Mouse (Mus musculus) lung, embryonic 14.5 days (tissue): ENCODE results near the gene Ube2e2. TPM values are rescaled to one million over a fixed set of nuclear protein-coding genes. Genes with fewer than 3 reads are reported as not detected.

Experiments used
- ATAC-seq: fragments of 200-750 bp; cut with Nextera tagmentation; 2 replicates; pipeline ENCODE4 v1.8.0; 2017; ENCODE audit warnings: mild to moderate bottlenecking, moderate TSS enrichment, moderate library complexity; ENCODE audit not compliant: insufficient read depth
- DNase-seq: peaks from one replicate; pipeline ENCODE4 v3.0.0-alpha.2; 2015
- H3K27ac ChIP-seq: fragments of 300-500 bp; sonication (generic); 2 replicates; pipeline ENCODE4 v1.5.1; 2014; ENCODE audit warnings: low read depth, mild to moderate bottlenecking, moderate library complexity
- H3K27me3 ChIP-seq: fragments of 300-500 bp; sonication (generic); 2 replicates; pipeline ENCODE4 v1.6.1; 2014; ENCODE audit warnings: low read length, control low read depth; ENCODE audit not compliant: insufficient read depth
- H3K36me3 ChIP-seq: fragments of 300-500 bp; sonication (generic); 2 replicates; pipeline ENCODE4 v1.6.1; 2014; ENCODE audit warnings: control low read depth; ENCODE audit not compliant: insufficient read depth
- H3K4me1 ChIP-seq: fragments of 300-500 bp; sonication (generic); 2 replicates; pipeline ENCODE4 v1.6.1; 2014; ENCODE audit warnings: antibody characterized with exemption, control low read depth; ENCODE audit not compliant: insufficient read depth
- H3K4me2 ChIP-seq: fragments of 300-500 bp; sonication (generic); 2 replicates; pipeline ENCODE4 v1.6.1; 2014; ENCODE audit warnings: mild to moderate bottlenecking
- H3K4me3 ChIP-seq: fragments of 300-500 bp; sonication (generic); 2 replicates; pipeline ENCODE4 v1.5.1; 2014; ENCODE audit warnings: low read depth, low read length
- H3K9ac ChIP-seq: fragments of 300-500 bp; sonication (generic); 2 replicates; pipeline ENCODE4 v1.6.1; 2014
- H3K9me3 ChIP-seq: fragments of 300-500 bp; sonication (generic); 2 replicates; pipeline ENCODE4 v1.6.1; 2016; ENCODE audit warnings: low read depth, low read length, control low read depth
- CTCF ChIP-seq: IDR thresholded peaks from 2 replicates; pipeline ENCODE4 v1.5.1; 2016; ENCODE audit warnings: antibody characterized with exemption, low read depth
- WGBS: fragments of 180-500 bp; shearing (Covaris S2); extraction: QIAGEN DNeasy Blood & Tissue Kit; methylation state at CpG from one replicate; pipeline ENCODE4 v1.1.7; 2014; 5-methylcytosine and 5-hydroxymethylcytosine counted together
- polyA plus RNA-seq: library from polyadenylated mRNA; unstranded; fragments of >200 nt; fragmentation: Nextera tagmentation; extraction: Ambion mirVana; gene quantifications from 2 replicates; pipeline ENCODE4 v1.2.1, GENCODE M21; 2014

The Ube2e2 gene
- polyA plus RNA-seq, 1 experiment from 2014 or later: 75.0 TPM

DNA sequence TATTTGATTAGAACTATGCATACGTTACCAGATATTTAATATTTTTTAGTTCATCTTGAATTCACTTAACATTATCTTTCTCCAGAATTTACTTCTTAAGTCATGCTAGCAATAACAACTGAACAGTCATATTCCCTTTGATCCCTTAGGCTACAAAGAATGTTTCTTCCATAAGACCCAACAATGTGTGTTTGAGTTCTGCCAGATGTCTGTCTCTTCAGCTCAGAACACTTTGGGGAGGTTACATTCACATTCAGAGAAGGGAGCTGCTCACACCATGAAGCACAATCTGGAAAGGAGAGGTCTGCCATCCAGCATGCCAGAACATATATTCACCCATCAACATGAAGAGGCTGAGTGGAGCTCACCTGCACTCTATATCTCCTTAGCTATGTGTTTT is 65.4 kb downstream of the Ube2e2 start:
- Histone ChIP-seq H3K9me3 (no peaks in the 10 kb centered on the region), H3K9ac (no peak overlapping the region), H3K4me2 (no peak overlapping the region), H3K4me3 (no peak overlapping the region), H3K36me3 (no peaks in the 10 kb centered on the region), H3K4me1 (no peaks in the 10 kb centered on the region), H3K27ac (no peak overlapping the region), H3K27me3 (no peaks in the 10 kb centered on the region)
- no peak for TF ChIP-seq CTCF
- DNase-seq: peak; percentile 71
- WGBS: 51% methylated on average over 1 of the region's 1 CpGs
- peak; percentile 62 for ATAC-seq

DNA sequence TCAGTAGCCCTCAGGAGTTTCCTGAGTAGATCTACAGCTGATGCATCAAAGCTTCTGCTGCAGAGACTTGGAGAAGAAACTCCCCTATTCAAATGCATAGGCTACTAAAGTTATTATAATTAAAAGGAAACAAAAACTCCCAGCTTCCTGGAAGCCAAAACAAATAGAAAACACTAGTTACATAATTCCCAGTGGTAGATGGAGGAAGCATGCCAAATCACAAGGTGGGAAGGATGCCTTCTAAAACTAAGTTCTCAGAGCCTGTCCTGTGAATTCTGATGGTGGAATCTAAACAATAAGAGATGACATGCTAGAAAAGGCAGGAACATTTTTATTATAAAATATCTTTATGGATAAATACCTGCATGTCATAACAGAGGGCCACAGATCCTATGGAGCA is 67.3 kb downstream of the Ube2e2 start:
- no peak for DNase-seq
- no peaks in the 10 kb centered on the region for H3K4me1 ChIP-seq
- H3K9ac ChIP-seq: no peak overlapping the region
- H3K36me3 ChIP-seq: no peaks in the 10 kb centered on the region
- no peaks in the 10 kb centered on the region for H3K9me3 ChIP-seq
- TF ChIP-seq CTCF: no peak
- no peak overlapping the region for H3K4me3 ChIP-seq
- no peak overlapping the region for H3K4me2 ChIP-seq
- no peak overlapping the region for H3K27ac ChIP-seq
- ATAC-seq: no peak
- H3K27me3 ChIP-seq: no peaks in the 10 kb centered on the region

DNA sequence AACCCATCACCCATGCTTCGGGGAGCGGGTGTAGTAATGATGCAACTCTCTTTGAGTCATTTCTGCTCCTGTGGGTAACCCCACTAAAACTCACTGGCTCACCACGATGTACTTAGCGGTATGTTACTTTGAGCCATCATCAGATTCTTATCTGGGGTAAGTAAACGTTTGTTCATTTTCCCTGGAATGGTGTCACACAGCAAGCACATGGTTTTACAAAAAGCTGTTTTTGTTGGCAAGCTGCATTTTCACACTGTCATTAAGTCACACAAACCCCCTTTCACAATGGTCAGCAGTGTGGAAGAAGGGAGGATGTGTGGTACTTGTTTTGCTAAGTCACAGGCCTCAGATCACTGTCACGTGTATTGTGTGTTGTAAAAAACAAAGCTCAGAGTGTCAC is 73.4 kb downstream of the Ube2e2 start:
- ATAC-seq: 0 out of 2 replicates have a peak, but pooled peaks have one; percentile 41

DNA sequence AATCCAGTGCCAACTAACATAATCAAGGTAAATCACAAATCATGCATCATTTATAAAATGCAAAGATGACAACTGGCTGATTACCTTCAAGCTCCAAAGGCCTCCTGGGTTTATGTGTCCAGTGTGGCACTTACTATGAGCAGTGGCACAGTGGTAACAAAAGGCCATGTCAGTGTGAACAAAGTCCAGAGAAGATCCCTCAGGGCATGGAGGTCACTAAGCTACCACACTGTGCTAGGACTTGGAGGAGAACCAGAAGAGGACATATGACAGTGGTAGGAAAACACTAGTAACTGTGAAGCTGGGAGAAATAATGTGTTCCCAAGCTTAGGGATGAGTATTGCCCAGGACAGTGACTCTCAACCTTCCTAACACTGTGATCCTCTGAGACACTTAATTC is 97.2 kb downstream of the Ube2e2 start:
- Histone ChIP-seq H3K9me3 (no peaks in the 10 kb centered on the region), H3K36me3 (no peaks in the 10 kb centered on the region), H3K4me3 (no peak overlapping the region), H3K27ac (no peak overlapping the region), H3K9ac (no peak overlapping the region), H3K4me1 (no peaks in the 10 kb centered on the region), H3K27me3 (no peaks in the 10 kb centered on the region), H3K4me2 (no peak overlapping the region)
- TF ChIP-seq CTCF: no peak
- DNase-seq: no peak
- no peak for ATAC-seq

More for the DNA sequence above, 73.4 kb downstream of the Ube2e2 start:
- Histone ChIP-seq H3K4me2 (no peak overlapping the region), H3K4me3 (no peak overlapping the region), H3K27me3 (no peaks in the 10 kb centered on the region), H3K27ac (no peak overlapping the region), H3K9me3 (no peaks in the 10 kb centered on the region), H3K4me1 (no peaks in the 10 kb centered on the region), H3K36me3 (no peaks in the 10 kb centered on the region), H3K9ac (no peak overlapping the region)
- TF ChIP-seq CTCF: no peak
- WGBS: 59% methylated on average over 6 of the region's 6 CpGs
- peak; percentile 17 for DNase-seq

DNA sequence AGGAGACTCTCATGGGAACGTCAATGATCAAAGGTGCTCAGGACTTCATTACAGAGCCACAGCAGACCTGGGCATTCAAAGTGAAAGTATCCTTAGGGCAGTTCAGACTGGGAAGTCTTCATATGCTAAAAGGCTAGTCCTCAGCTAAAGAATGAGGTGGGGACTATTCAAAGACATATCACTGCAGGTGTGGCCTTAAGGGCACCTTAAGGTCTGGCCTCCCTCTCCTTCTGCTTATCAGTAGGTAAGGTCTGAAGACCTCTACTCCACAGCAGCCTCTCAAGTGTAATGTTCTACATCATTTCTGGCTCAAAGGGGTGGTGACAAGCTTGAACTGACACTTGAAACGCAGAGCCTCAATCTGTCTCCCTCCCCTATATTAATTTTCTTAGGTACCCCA is 98.3 kb downstream of the Ube2e2 start:
- ATAC-seq (no peak), DNase-seq (no peak)
- no peak overlapping the region for H3K9ac ChIP-seq
- TF ChIP-seq CTCF: no peak
- no peak overlapping the region for H3K4me3 ChIP-seq
- H3K27ac ChIP-seq: no peak overlapping the region
- no peaks in the 10 kb centered on the region for H3K4me1 ChIP-seq
- WGBS: 65% methylated on average over 2 of the region's 2 CpGs
- no peak overlapping the region for H3K4me2 ChIP-seq
- H3K36me3 ChIP-seq: no peaks in the 10 kb centered on the region
- H3K9me3 ChIP-seq: no peaks in the 10 kb centered on the region
- no peaks in the 10 kb centered on the region for H3K27me3 ChIP-seq

DNA sequence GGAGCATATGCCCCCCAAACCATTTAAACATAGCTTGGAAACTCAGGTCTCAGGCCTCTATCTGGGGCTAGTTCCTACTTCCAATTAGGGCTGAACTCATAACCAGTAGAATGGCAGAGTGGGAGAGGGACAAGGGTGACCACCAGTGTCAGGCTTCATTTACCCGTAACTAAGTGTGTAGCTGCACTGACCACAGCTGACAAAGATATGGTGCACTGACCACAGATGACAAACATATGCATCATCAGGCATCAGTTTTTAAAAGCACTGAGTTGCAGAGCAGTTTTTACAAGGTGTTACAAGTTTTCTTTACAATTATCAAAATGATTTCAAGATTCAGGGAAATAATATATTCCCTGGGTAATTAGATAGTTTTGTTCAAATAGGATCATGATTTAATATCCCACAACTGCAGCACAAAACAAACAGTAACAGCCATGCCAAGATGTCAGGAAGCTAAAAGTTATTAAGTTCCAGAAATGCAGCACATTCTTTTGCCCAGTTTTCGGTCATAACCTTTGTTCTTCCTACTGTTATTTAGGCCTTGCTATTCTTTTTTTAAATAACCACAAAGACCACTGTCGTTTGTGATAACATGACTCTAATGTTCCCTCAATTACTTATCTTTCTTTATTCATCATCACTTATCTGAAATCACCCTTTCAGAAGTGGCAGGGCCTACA is 114.9 kb downstream of the Ube2e2 start:
- Histone ChIP-seq H3K36me3 (no peaks in the 10 kb centered on the region), H3K4me3 (no peak overlapping the region), H3K4me2 (no peak overlapping the region), H3K9ac (no peak overlapping the region), H3K4me1 (no peaks in the 10 kb centered on the region), H3K27ac (no peak overlapping the region), H3K9me3 (no peaks in the 10 kb centered on the region), H3K27me3 (no peaks in the 10 kb centered on the region)
- 56% methylated on average over 3 of the region's 3 CpGs for WGBS
- DNase-seq (peak; percentile 28), ATAC-seq (no peak)
- no peak for TF ChIP-seq CTCF

DNA sequence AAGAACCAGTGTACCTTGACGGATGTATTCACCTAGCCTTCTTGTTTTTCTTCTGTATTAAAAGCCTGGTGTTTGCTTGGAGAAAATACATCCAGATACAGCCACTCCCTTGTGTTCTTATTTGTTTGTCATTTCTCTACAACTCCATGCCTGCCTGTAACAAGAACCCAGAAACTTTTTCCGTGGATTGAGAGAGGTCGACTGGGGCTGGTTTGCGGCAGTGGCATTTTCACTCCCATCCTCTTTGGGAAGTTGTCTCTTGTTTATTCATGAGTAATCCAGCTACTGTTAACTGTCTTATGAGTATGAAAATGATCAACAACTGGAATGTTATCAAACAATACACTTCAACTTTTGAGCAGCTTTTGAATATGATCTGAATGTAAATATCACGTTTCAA is 115.8 kb downstream of the Ube2e2 start:
- H3K9me3 ChIP-seq: no peaks in the 10 kb centered on the region
- H3K4me1 ChIP-seq: no peaks in the 10 kb centered on the region
- ATAC-seq: no peak
- no peak overlapping the region for H3K27ac ChIP-seq
- H3K4me3 ChIP-seq: no peak overlapping the region
- no peaks in the 10 kb centered on the region for H3K36me3 ChIP-seq
- H3K9ac ChIP-seq: no peak overlapping the region
- DNase-seq: no peak
- H3K27me3 ChIP-seq: no peaks in the 10 kb centered on the region
- 85% methylated on average over 5 of the region's 5 CpGs for WGBS
- H3K4me2 ChIP-seq: no peak overlapping the region
- no peak for TF ChIP-seq CTCF

DNA sequence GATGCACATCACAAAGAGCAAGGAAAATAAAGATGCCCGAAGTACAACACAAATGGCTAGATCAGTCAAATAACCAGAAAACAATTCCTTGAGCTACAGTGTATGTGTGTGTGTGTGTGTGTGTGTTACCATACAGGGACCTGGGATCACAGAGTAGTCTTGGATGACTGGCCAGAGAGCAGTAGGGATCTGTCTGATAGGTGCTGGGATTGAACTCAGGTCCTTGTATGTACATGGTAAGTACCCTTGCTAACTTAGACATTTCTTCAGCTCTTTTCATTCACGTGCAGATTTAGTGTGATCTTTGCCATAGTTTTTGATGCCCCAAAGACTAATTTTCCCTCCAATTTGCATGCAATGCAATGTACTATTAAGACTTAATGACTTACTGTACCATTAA is 117.9 kb downstream of the Ube2e2 start:
- no peak overlapping the region for H3K4me3 ChIP-seq
- ATAC-seq (no peak), DNase-seq (no peak)
- no peaks in the 10 kb centered on the region for H3K36me3 ChIP-seq
- no peak overlapping the region for H3K9ac ChIP-seq
- H3K27ac ChIP-seq: no peak overlapping the region
- no peak for TF ChIP-seq CTCF
- no peak overlapping the region for H3K4me2 ChIP-seq
- WGBS: 87% methylated on average over 2 of the region's 2 CpGs
- H3K4me1 ChIP-seq: no peaks in the 10 kb centered on the region
- H3K9me3 ChIP-seq: no peaks in the 10 kb centered on the region
- no peaks in the 10 kb centered on the region for H3K27me3 ChIP-seq
